In the genomic region with DNA sequence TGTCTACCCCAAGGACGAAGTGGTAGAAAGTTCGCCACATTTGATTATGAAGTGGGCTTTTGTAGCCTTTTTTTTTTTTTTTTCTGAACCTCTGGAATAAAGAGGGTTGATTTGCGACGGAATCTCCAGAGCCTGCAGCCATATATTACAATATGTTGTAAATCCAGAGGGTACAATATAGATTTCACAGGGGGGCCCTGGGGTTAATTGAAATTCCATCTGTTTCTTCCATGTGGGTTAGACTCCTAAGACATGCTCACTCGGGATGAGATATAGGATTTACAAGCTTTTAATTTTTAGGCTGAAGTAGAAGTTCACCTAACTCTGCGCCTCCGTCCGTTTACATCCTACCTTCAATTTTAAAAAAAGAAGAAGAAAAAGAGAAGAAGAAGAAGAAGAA, we compare ENCODE assay signal across 13 mouse cellular contexts. TPM values are rescaled to one million over a fixed set of nuclear protein-coding genes. Genes with fewer than 3 reads are reported as not detected.
DNase-seq lines count a peak whose midpoint lies in the region; ATAC-seq lines count a peak whose summit lies in the region.
"Had no signal": no experiment of that assay in that cellular context is flagged by ENCODE, and none has a peak within 500 bp of the region (broad histone marks: within the 10 kb centered on the region; RNA-seq: fewer than 3 reads in every experiment).

No protein-coding gene starts in this region.

- 0 out of 2 replicates have a peak, but pooled peaks cover 4% of the 10 kb centered on the region for H3K36me3 ChIP-seq in embryonic facial prominence, embryonic 10.5 days (replicated peaks)
- H3K36me3 ChIP-seq in embryonic facial prominence, embryonic 15.5 days: no peaks in the 10 kb centered on the region
- no peaks in the 10 kb centered on the region for H3K36me3 ChIP-seq in hindbrain, embryonic 13.5 days
- H3K36me3 ChIP-seq in midbrain, embryonic 11.5 days (ENCODE audit: control insufficient read depth, insufficient read depth, low read length): no peaks in the 10 kb centered on the region

- ATAC-seq in embryonic facial prominence, embryonic 15.5 days (ENCODE audit: insufficient number of reproducible peaks, low FRiP score, low TSS enrichment, low read depth): no peak
- ATAC-seq in hindbrain, embryonic 13.5 days (ENCODE audit: low FRiP score): peak; percentile 83
- ATAC-seq in midbrain, embryonic 11.5 days (ENCODE audit: low FRiP score): peak; percentile 88
- ATAC-seq: liver, postnatal 0 days had no signal

- H3K27ac ChIP-seq in embryonic facial prominence, embryonic 10.5 days (replicated peaks): peak overlapping the region; percentile 81
- H3K27ac ChIP-seq in embryonic facial prominence, embryonic 15.5 days (replicated peaks): peak overlapping the region; percentile 31; the same call in 1 of the 2 replicates
- H3K27ac ChIP-seq in hindbrain, embryonic 13.5 days: peak overlapping the region; percentile 83
- peak overlapping the region; percentile 72 for H3K27ac ChIP-seq in midbrain, embryonic 11.5 days (ENCODE audit: low read depth, low read length)
- H3K27ac ChIP-seq: gastrocnemius, adult 2 months; left cerebral cortex, adult 2 months had no signal

- peaks cover 32% of the 10 kb centered on the region for H3K4me1 ChIP-seq in embryonic facial prominence, embryonic 10.5 days
- peaks cover 28% of the 10 kb centered on the region for H3K4me1 ChIP-seq in embryonic facial prominence, embryonic 15.5 days
- peaks cover 34% of the 10 kb centered on the region for H3K4me1 ChIP-seq in hindbrain, embryonic 13.5 days (replicated peaks)
- H3K4me1 ChIP-seq in midbrain, embryonic 11.5 days (ENCODE audit: control insufficient read depth, insufficient read depth, low read length): peaks cover 23% of the 10 kb centered on the region

- H3K4me3 ChIP-seq in embryonic facial prominence, embryonic 10.5 days: no peak overlapping the region
- H3K4me3 ChIP-seq in embryonic facial prominence, embryonic 15.5 days (replicated peaks): no peak overlapping the region
- H3K4me3 ChIP-seq in hindbrain, embryonic 13.5 days: peak overlapping the region; percentile 2; the same call in 1 of the 2 replicates
- H3K4me3 ChIP-seq in midbrain, embryonic 11.5 days (ENCODE audit: low read depth, low read length): no peak overlapping the region
- H3K4me3 ChIP-seq: gastrocnemius, adult 2 months; left cerebral cortex, adult 2 months had no signal

- peaks cover 1% of the 10 kb centered on the region for H3K27me3 ChIP-seq in embryonic facial prominence, embryonic 10.5 days (replicated peaks; ENCODE audit: low read depth, poor library complexity, severe bottlenecking)
- no peaks in the 10 kb centered on the region for H3K27me3 ChIP-seq in embryonic facial prominence, embryonic 15.5 days
- no peaks in the 10 kb centered on the region for H3K27me3 ChIP-seq in hindbrain, embryonic 13.5 days
- no peaks in the 10 kb centered on the region for H3K27me3 ChIP-seq in midbrain, embryonic 11.5 days (ENCODE audit: control insufficient read depth, insufficient read depth, low read length)

- H3K9ac ChIP-seq in embryonic facial prominence, embryonic 15.5 days: no peak overlapping the region
- peak overlapping the region; percentile 21 for H3K9ac ChIP-seq in hindbrain, embryonic 13.5 days
- no peak overlapping the region; the same call in 1 of the 2 replicates for H3K9ac ChIP-seq in midbrain, embryonic 11.5 days (ENCODE audit: low read length)
- H3K9ac ChIP-seq: liver, postnatal 0 days had no signal

- WGBS in embryonic facial prominence, embryonic 10.5 days: 60% methylated on average over 8 of the region's 8 CpGs
- whole genome bisulfite sequencing in embryonic facial prominence, embryonic 15.5 days: 36% methylated on average over 8 of the region's 8 CpGs
- 29% methylated on average over 8 of the region's 8 CpGs for WGBS in hindbrain, embryonic 13.5 days
- 43% methylated on average over 8 of the region's 8 CpGs for WGBS in midbrain, embryonic 11.5 days

- peaks cover 11% of the 10 kb centered on the region; the same call in 1 of the 2 replicates for H3K9me3 ChIP-seq in embryonic facial prominence, embryonic 10.5 days
- H3K9me3 ChIP-seq in embryonic facial prominence, embryonic 15.5 days (replicated peaks): no peaks in the 10 kb centered on the region
- no peaks in the 10 kb centered on the region for H3K9me3 ChIP-seq in hindbrain, embryonic 13.5 days
- peaks cover 7% of the 10 kb centered on the region; the same call in 1 of the 2 replicates for H3K9me3 ChIP-seq in midbrain, embryonic 11.5 days (ENCODE audit: control insufficient read depth, low read length)

- DNase-seq in embryonic facial prominence, embryonic 10.5 days (ENCODE audit: low spot score): no peak
- DNase-seq in midbrain, embryonic 11.5 days (ENCODE audit: low spot score, missing footprints): no peak
- DNase-seq in adrenal gland, adult 2 months: no peak
- DNase-seq in cerebellum, adult 11-12 months: no peak
- no peak for DNase-seq in adrenal gland, postnatal 14 days
- DNase-seq in gastrocnemius, postnatal 10 days: no peak
- DNase-seq: adrenal gland, postnatal 10 days; gastrocnemius, adult 2 months; kidney, adult 2 months; liver, postnatal 0 days had no signal

- no peak overlapping the region for H3K4me2 ChIP-seq in embryonic facial prominence, embryonic 15.5 days (replicated peaks)
- peak overlapping the region; percentile 39 for H3K4me2 ChIP-seq in hindbrain, embryonic 13.5 days
- peak overlapping the region; percentile 5; the same call in 1 of the 2 replicates for H3K4me2 ChIP-seq in midbrain, embryonic 11.5 days

RNA-seq across cellular contexts. Expression of gene Nepro, which starts 45.0 kb away (rescaled TPM):
- polyA plus RNA-seq in embryonic facial prominence, embryonic 10.5 days (2016; fragmentation: Nextera tagmentation; extraction: Ambion mirVana): 13.4 and 14.1 TPM in 2 replicates
- 7.3 and 7.9 TPM in 2 replicates for polyA plus RNA-seq in embryonic facial prominence, embryonic 15.5 days (2015; fragmentation: Nextera tagmentation; extraction: Ambion mirVana)
- polyA plus RNA-seq in hindbrain, embryonic 13.5 days (2015; fragmentation: Nextera tagmentation; extraction: Ambion mirVana): 4.9 and 5.0 TPM in 2 replicates
- polyA plus RNA-seq in midbrain, embryonic 11.5 days (2014; fragmentation: Nextera tagmentation; extraction: Ambion mirVana): 10.5 and 11.8 TPM in 2 replicates
- 10 to 100 TPM in 1 of 2 experiments, 1 to 10 TPM in 1; 9.9 to 12.1 TPM for total RNA-seq in adrenal gland, adult 2 months (2021)
- polyA plus RNA-seq in adrenal gland, adult 2 months (2012; rRNA removed): 5.1 and 5.2 TPM in 2 replicates
- 9.2 and 10.8 TPM in 2 replicates for total RNA-seq in adrenal gland, postnatal 14 days (2021)
- total RNA-seq in gastrocnemius, postnatal 10 days (2021): 1 to 10 TPM; 4.4 to 5.6 TPM

Comparison
In these comparisons a context has a peak if more than half of its experiments do, and no peak if none do; other contexts are left out.
1. H3K27ac ChIP-seq: peak in every context shown above with its lines; median percentile 83 in hindbrain, embryonic 13.5 days; 81 in embryonic facial prominence, embryonic 10.5 days; 72 in midbrain, embryonic 11.5 days; 31 in embryonic facial prominence, embryonic 15.5 days.